Mouse (Mus musculus) CH12.LX (cell line): ENCODE results near the gene Alox12. TPM values are rescaled to one million over a fixed set of nuclear protein-coding genes. Genes with fewer than 3 reads are reported as not detected.

Experiments
- DNase-seq: peaks from one replicate; pipeline ENCODE4 v3.0.0-alpha.2; 2013; ENCODE audit errors: extremely low read depth
- H3K27ac ChIP-seq: 2 replicates; pipeline ENCODE4 v1.5.1; 2012; ENCODE audit warnings: low read depth, mild to moderate bottlenecking, control low read depth, moderate library complexity; ENCODE audit not compliant: insufficient read depth
- H3K27me3 ChIP-seq: replicated peaks from 2 replicates; pipeline ENCODE3; 2012; ENCODE audit warnings: inconsistent platforms
- H3K36me3 ChIP-seq, 2 experiments: replicated peaks in 1 of 2; 2 replicates each; pipeline versions ENCODE3 to v1.6.1; 2012; ENCODE audit warnings: inconsistent platforms in 1 of 2, low read length in 1 of 2, mild to moderate bottlenecking in 1 of 2, mixed read lengths in 1 of 2, moderate library complexity in 1 of 2; ENCODE audit not compliant: control insufficient read depth in 1 of 2, insufficient read depth in 1 of 2
- H3K4me1 ChIP-seq, 2 experiments: 2 replicates each; pipeline ENCODE4 v1.6.1; 2012; ENCODE audit warnings: inconsistent platforms in 1 of 2, moderate library complexity in 1 of 2; ENCODE audit not compliant: insufficient read depth in 2 of 2, control insufficient read depth in 1 of 2
- H3K4me2 ChIP-seq: 2 replicates; pipeline ENCODE4 v1.6.1; 2012; ENCODE audit warnings: low read depth, mild to moderate bottlenecking, control low read depth; ENCODE audit not compliant: poor library complexity, insufficient read depth, severe bottlenecking
- H3K4me3 ChIP-seq, 3 experiments: fragments of 150-350 bp in 1 of 3; sonication (generic) in 1 of 3; replicated peaks in 1 of 3; 2 replicates each; pipeline versions ENCODE3 to v1.5.1; 2011 to 2012; ENCODE audit warnings: low read depth in 2 of 3, low read length in 2 of 3, mild to moderate bottlenecking in 2 of 3, moderate library complexity in 2 of 3, control low read depth in 1 of 3, improper control_type of control experiment in 1 of 3, inconsistent platforms in 1 of 3, mixed read lengths in 1 of 3; ENCODE audit not compliant: poor library complexity in 1 of 3
- H3K79me2 ChIP-seq: replicated peaks from 2 replicates; pipeline ENCODE4 v1.6.1; 2012; ENCODE audit warnings: mild to moderate bottlenecking, moderate library complexity; ENCODE audit not compliant: control insufficient read depth, poor library complexity, insufficient read depth, severe bottlenecking; ENCODE audit errors: extremely low read depth
- H3K9ac ChIP-seq: 2 replicates; pipeline ENCODE4 v1.6.1; 2012; ENCODE audit warnings: low read depth, mild to moderate bottlenecking, control low read depth, moderate library complexity; ENCODE audit not compliant: insufficient read depth
- H3K9me3 ChIP-seq: replicated peaks from 2 replicates; pipeline ENCODE3; 2012; ENCODE audit warnings: low read length, inconsistent platforms, mixed read lengths
- BHLHE40 ChIP-seq: IDR thresholded peaks from 2 replicates; pipeline ENCODE4 v1.6.1; 2011; ENCODE audit warnings: mild to moderate bottlenecking, low read depth, low read length, improper control_type of control experiment
- E2F4 ChIP-seq: IDR thresholded peaks from 2 replicates; pipeline ENCODE4 v1.6.1; 2011; ENCODE audit warnings: low read depth, low read length, improper control_type of control experiment; ENCODE audit not compliant: insufficient replicate concordance
- HCFC1 ChIP-seq: IDR thresholded peaks from 2 replicates; pipeline ENCODE4 v1.6.1; 2012; ENCODE audit warnings: low read depth, mild to moderate bottlenecking, inconsistent platforms, low read length, improper control_type of control experiment
- IRF4 ChIP-seq: IDR thresholded peaks from 2 replicates; pipeline ENCODE4 v1.6.1; 2014; ENCODE audit warnings: low read depth, mild to moderate bottlenecking, inconsistent platforms, low read length, improper control_type of control experiment
- JUN ChIP-seq: IDR thresholded peaks from 2 replicates; pipeline ENCODE4 v1.6.1; 2011; ENCODE audit warnings: low read depth, mild to moderate bottlenecking, low read length, improper control_type of control experiment, moderate library complexity; ENCODE audit not compliant: insufficient read depth
- JUND ChIP-seq: conservative IDR thresholded peaks from 2 replicates; pipeline ENCODE4 v1.6.1; 2011; ENCODE audit warnings: low read depth, low read length, improper control_type of control experiment
- KAT2A ChIP-seq: IDR thresholded peaks from 2 replicates; pipeline ENCODE4 v1.6.1; 2012; ENCODE audit warnings: low read length, improper control_type of control experiment, inconsistent platforms; ENCODE audit not compliant: insufficient replicate concordance
- MAFK ChIP-seq: IDR thresholded peaks from 2 replicates; pipeline ENCODE4 v1.6.1; 2011; ENCODE audit warnings: low read length, improper control_type of control experiment; ENCODE audit not compliant: insufficient replicate concordance
- MAZ ChIP-seq: IDR thresholded peaks from 2 replicates; pipeline ENCODE4 v1.6.1; 2012; ENCODE audit warnings: low read depth, mild to moderate bottlenecking, inconsistent platforms, low read length, improper control_type of control experiment, moderate library complexity
- NELFE ChIP-seq: IDR thresholded peaks from 2 replicates; pipeline ENCODE4 v1.6.1; 2011; ENCODE audit warnings: low read depth, low read length, improper control_type of control experiment
- POLR2A ChIP-seq: IDR thresholded peaks from 2 replicates; pipeline ENCODE4 v1.6.1; 2011; ENCODE audit warnings: low read depth, mild to moderate bottlenecking, improper control_type of control experiment, low read length
- POLR2AphosphoS2 ChIP-seq: IDR thresholded peaks from 2 replicates; pipeline ENCODE4 v1.6.1; 2011; ENCODE audit warnings: low read depth, low read length, improper control_type of control experiment
- RAD21 ChIP-seq: IDR thresholded peaks from 2 replicates; pipeline ENCODE4 v1.6.1; 2011; ENCODE audit warnings: low read depth, mild to moderate bottlenecking, low read length, improper control_type of control experiment, moderate library complexity
- SIN3A ChIP-seq: IDR thresholded peaks from 2 replicates; pipeline ENCODE4 v1.6.1; 2012; ENCODE audit warnings: low read length, improper control_type of control experiment, inconsistent platforms
- ZC3H11A ChIP-seq: IDR thresholded peaks from 2 replicates; pipeline ENCODE4 v1.6.1; 2012; ENCODE audit warnings: low read depth, mild to moderate bottlenecking, inconsistent platforms, low read length, improper control_type of control experiment
- dilution Hi-C: fragments of 300-500 bp; cut with MboI; formaldehyde crosslinking; loops from 2 replicates; pipeline ENCODE4 v1.14.3; 2020; ENCODE audit warnings: low sequenced_read_pairs; ENCODE audit not compliant: extremely low pct_unique_long_range_greater_than_20kb, extremely low pct_ligation_motif_present
- in situ Hi-C: fragments of 300-500 bp; cut with MboI; formaldehyde crosslinking; loops from 3 replicates; pipeline ENCODE4 v1.14.3; 2019; ENCODE audit warnings: low sequenced_read_pairs, low pct_ligation_motif_present, low pct_unique_long_range_greater_than_20kb, mixed read lengths
- polyA plus RNA-seq: library from polyadenylated mRNA; unstranded; fragments of >175 nt; gene quantifications from 2 replicates; pipeline ENCODE4 v1.2.1, GENCODE M21; 2012; ENCODE audit warnings: low read depth; ENCODE audit not compliant: insufficient read length
- total RNA-seq, 2 experiments: library from RNA; depleted of rRNA; stranded (reverse); fragments of 300-350 nt in 1 of 2; fragments of >200 nt in 1 of 2; gene quantifications; 2 replicates each; pipeline ENCODE4 v1.2.3; 2012 to 2014

Alox12 gene
- total and polyA plus RNA-seq, 3 experiments = not detected

DNA sequence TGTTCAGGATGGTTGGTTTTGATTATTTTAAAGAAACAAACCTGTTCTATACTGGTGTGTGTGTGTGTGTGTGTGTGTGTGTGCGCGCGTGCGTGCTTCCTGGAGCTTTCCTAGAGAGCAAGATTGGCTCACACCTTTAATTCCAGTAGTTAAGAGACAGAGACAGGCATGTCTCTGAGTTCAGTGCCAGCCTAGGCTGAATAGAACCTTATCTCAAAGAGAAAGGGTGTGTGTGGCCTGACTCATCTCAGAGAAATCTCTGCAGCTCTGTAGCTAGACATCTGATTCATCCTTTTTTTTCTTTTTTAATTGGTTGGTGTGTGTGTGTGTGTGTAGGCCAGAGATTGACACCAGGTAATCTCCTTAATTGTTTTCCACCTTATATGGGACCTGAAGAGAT lies 3.9 kb upstream of the Alox12 start:
- Histone ChIP-seq H3K9me3 (peaks cover 7% of the 10 kb centered on the region), H3K79me2 (no peaks in the 10 kb centered on the region), H3K4me2 (no peak overlapping the region), H3K27me3 (peaks cover 66% of the 10 kb centered on the region), H3K27ac (no peak overlapping the region), H3K36me3 (no peaks in the 10 kb centered on the region), H3K4me1 (no peaks in the 10 kb centered on the region), H3K9ac (no peak overlapping the region), H3K4me3 (no peak overlapping the region)
- in situ Hi-C loops = no loop called here
- TF ChIP-seq SIN3A (no peak), POLR2A (no peak), IRF4 (no peak), ZC3H11A (no peak), BHLHE40 (no peak), JUN (no peak), E2F4 (no peak), POLR2AphosphoS2 (no peak), KAT2A (no peak), MAFK (no peak), NELFE (no peak), HCFC1 (no peak), RAD21 (no peak)
- dilution Hi-C loops = no loop called here
- no peak for DNase-seq

GRCm38 (mm10) chr11:70254337-70254736 lies 816 bp downstream of the Alox12 start:
- TF ChIP-seq POLR2A (no peak), IRF4 (no peak), MAZ (no peak)
- Histone ChIP-seq H3K36me3 (no peaks in the 10 kb centered on the region), H3K79me2 (no peaks in the 10 kb centered on the region), H3K4me1 (no peaks in the 10 kb centered on the region), H3K9me3 (peaks cover 3% of the 10 kb centered on the region), H3K27ac (no peak overlapping the region), H3K4me3 (no peak overlapping the region), H3K9ac (no peak overlapping the region), H3K27me3 (peaks cover 89% of the 10 kb centered on the region), H3K4me2 (no peak overlapping the region)
- DNase-seq = no peak
- dilution Hi-C loops (no loop called here), in situ Hi-C loops (no loop called here)

DNA sequence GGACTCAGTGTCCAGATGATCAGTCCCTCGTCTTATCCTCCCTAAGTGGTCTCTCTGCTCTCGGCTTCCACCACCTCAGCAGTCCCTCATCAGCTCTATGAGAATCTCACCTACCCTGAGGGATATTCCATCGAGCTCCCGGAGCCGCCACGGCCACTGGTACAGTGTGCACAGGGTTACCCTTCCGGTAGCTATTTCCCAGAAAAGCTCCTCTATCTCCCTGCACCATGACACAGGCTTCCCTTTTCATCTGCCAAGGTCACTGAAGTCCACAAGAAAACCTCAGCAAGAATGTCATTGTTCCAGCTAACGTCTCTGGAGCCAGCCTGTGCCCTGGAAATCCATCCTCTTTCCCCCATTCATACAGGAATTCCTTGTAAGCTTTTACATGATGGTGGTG lies 3.3 kb downstream of the Alox12 start:
- dilution Hi-C loops = no loop called here
- H3K27me3 ChIP-seq = peaks cover 91% of the 10 kb centered on the region

More for the DNA sequence above, 3.3 kb downstream of the Alox12 start:
- Histone ChIP-seq H3K79me2 (no peaks in the 10 kb centered on the region), H3K36me3 (no peaks in the 10 kb centered on the region), H3K4me1 (no peaks in the 10 kb centered on the region)
- TF ChIP-seq JUND = no peak
- no peak for TF ChIP-seq RAD21
- TF ChIP-seq POLR2A = no peak
- TF ChIP-seq, all 38 proteins: peak for 0
- Histone ChIP-seq H3K4me3 (no peak overlapping the region), H3K9ac (no peak overlapping the region), H3K9me3 (peaks cover 3% of the 10 kb centered on the region), H3K4me2 (no peak overlapping the region), H3K27ac (no peak overlapping the region)
- in situ Hi-C loops = no loop called here
- no peak for DNase-seq
